Mouse (Mus musculus) 3T3-L1 (cell line): ENCODE data around the gene Rrnad1.
"Not testable (repeated sequence)": the region's sequence is repeated elsewhere in the genome, so short reads cannot be mapped to it uniquely, and the experiment has no call there.

Experiments
- DNase-seq: peaks from one replicate; pipeline ENCODE4 v3.0.0-alpha.2; 2015; ENCODE audit warnings: low read depth, low spot score

Gene Rrnad1

GRCm38 (mm10) chr3:87918551-87918950, 12.0 kb downstream of the Rrnad1 start:
- DNase-seq = no peak

DNA sequence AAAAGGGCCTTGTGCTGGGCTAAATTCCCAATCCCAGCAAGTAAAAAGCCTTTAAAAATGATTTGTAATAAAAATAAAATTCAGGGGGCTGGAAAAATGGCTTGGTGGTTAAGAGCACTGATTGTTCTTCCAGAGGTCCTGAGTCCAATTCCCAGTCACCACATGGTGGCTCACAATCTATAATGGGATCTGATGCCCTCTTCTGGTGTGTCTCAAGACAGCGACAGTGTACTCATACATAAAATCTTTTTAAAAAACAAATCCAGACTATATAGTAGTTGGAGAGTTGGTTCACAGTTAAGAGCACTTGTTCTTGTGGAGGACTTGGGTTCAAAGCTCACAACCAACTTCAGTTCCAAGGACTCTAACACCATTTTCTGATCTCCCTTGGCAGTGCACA, 13.5 kb downstream of the Rrnad1 start:
- peak; percentile 59 for DNase-seq

DNA sequence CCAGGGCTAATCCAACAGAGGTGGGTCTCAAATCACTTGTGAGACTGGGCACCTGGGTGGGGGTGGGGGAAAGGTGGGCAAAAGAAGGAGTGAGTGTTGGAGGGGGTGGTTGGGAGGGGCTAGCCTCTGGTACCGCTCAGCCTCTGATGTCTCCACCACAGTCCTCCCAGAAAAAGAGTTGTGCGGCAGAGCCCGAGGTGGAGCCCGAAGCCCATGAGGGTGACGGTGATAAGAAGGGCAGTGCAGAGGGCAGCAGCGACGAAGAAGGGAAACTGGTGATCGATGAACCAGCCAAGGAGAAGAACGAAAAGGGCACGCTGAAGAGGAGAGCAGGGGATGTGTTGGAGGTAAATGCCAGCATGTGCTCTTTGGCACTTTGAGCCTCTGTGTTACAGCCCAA, 16.6 kb downstream of the Rrnad1 start:
- DNase-seq = no peak

DNA sequence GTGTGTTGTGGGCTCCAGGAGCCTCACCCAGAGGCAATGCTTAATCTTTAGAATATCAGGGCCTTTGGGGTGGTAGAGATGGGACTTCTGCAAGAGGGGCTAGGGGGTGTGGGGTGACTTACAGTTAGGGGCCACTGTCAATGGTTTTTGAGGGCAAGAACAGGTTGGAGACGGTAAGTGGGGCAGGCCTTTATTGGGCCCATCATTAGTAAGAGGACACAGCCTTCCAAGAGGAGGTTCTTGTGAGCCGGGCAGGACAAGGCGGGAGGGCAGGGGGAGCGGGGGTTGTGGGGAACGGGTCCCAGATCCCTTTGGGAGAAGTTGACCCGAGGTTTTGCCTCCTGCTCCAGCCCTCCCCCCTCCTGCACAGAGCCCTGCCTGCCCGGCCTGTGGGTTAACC, 17.0 kb downstream of the Rrnad1 start:
- no peak for DNase-seq

GRCm38 (mm10) chr3:87910573-87911141, 19.9 kb downstream of the Rrnad1 start:
- DNase-seq = peak; percentile 99

DNA sequence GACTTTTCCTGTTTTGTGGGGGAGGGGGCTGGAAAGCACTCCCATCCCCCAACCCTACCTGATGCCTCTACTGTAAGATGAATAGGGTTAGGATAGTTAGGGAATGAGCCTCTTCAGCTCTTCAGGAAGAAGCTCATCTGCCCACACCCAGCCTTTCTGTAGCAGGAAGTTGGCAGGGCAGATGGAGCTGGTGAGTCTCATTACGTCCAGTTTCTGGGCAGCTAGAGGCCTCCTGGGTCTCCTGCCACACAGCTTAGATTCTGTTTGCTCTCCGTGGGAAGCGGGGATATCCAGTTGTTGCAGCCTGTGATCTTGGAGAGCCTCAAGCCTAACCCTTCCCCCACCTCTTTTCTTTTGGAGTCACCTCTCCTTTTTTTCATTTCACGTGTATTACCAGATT, 20.6 kb downstream of the Rrnad1 start:
- peak; percentile 85 for DNase-seq

- peak; percentile 66 for DNase-seq
These were observed 21.1 kb downstream of the Rrnad1 start for GRCm38 (mm10) chr3:87909381-87909780.

DNA sequence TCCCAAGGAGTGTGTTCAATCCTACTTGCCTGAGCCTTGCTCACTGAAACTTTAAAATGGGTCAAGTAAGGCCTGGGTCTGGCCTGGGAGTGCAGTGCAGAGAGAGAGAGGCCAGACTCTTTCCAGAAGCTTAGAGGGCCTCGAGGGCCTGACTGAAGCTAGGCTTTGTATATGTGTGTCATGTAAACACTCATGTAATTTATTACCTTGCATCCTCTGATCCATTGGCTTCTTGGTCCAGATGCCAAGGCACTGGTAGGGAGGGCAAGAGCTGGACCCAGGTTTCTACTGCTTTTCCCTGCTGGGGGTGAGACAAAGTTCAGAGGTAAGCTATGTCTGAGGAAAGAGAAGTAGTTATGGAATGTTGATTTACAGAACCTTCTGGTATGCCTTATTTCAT, 22.6 kb downstream of the Rrnad1 start:
- peak; percentile 56 for DNase-seq

DNA sequence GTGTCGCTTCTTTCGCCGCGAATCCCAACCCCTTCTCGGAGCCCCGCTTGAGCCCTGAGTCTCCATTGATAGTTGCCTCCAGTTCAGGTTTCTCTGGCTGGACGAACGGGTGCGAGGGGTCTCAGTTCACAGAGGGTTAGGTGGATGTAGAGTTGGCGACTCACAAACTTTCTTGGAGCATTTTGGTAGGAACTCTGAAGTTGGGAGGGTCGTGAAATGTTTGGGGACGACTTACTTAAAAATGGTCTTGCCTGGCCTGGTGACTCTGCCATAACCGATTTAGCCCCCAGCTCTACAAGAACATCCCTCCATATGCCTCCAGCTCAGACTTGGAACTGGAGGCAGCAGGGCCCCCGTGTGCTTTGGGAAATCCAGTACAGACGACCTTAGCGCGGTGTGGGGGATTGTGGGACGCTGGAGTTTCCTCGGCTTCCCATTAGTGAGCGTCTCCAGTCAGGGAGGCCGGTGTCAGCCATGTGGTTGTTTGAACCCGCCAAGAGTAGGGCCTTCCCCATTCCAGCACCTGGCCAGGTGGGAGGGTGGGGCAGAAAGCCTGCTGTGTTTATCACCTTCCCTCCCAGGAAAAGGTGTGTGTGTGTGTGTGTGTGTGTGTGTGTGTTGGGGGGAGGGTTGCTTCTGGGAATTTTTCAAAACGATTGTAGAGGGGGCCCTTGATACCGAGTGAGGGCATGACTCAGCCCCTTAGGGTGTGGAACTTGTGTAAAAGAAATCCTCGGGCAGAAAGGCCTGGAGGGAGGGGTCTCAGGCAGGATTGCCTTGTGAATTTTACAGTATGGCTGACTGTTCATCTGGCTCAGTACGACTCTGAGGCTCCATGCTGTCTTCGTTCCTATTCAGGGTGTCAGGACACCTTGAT, 23.3 kb downstream of the Rrnad1 start:
- peak; percentile 62 for DNase-seq

DNA sequence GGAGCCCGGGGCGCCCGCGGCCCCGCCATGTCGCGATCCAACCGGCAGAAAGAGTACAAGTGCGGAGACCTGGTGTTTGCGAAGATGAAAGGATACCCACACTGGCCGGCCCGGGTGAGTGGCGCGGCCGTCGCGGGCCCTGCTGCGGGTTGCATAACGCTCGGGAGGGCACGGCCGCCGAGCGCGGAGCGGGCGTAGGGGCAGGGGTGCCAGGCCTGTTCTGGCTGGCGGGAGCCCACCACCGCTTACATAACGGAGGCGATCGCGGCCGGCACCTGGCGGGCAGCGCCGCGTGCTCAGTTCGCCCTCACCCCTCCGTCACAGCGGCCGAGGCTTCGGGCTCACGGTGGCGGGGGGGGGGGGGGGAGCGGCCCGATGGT, 23.9 kb downstream of the Rrnad1 start:
- DNase-seq = peak; percentile 25

DNA sequence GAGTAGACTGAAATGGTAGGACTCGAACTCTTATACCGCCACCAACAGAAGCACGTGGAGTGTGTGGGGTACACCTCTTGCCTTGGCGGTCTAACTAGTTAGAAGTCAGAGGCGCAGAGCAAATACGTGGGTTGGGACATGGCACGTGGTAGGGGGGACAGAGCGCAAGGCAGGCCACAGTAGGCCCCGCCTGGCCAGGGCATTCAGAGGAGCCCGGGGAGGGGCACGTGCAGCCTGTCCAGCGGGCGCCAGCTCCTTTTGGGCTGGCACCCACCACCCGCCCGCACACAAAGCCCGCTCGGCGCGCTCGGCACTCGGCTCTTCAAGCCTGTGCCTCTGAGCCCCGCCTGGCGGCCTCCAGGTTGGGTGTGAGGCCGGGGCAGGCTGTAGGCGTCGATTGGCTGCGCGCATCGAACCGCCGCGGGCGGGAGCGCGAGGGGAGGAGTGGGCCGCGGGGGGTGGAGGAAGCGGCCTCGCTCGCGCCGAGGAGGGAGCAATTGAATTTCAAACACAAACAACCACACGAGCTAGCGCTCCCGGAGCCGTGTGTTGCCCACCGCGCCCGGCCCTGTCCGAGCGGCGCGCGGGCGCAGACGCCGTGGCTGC, 24.5 kb downstream of the Rrnad1 start, which contains the start of gene Hdgf:
Gene Hdgf, plus strand, starts transcription at position 442 of the 606 bp plus-strand sequence.
- DNase-seq = peak; percentile 93

DNA sequence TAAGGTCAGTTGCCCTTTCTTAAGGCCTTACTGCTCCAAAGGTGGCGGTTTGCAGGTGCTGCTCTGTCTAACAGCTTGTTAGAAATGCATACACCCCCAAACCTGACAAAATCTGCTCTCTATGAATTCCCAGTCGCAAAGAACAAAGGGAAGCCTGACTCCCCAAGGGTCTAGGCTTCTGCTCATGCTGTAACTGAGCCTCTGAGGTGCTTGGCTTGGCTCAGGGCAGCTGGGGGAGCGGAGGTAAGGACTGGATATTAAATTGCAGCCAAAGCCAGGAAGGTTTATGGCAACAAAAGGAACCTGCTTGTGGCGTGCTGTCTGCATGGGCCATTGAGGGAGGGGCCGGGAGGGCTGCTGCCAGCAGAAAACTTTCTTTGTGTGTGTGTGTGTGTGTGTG, 26.7 kb downstream of the Rrnad1 start:
- no peak for DNase-seq

GRCm38 (mm10) chr3:87901959-87902358, 28.6 kb downstream of the Rrnad1 start:
- not testable (repeated sequence) for DNase-seq

DNA sequence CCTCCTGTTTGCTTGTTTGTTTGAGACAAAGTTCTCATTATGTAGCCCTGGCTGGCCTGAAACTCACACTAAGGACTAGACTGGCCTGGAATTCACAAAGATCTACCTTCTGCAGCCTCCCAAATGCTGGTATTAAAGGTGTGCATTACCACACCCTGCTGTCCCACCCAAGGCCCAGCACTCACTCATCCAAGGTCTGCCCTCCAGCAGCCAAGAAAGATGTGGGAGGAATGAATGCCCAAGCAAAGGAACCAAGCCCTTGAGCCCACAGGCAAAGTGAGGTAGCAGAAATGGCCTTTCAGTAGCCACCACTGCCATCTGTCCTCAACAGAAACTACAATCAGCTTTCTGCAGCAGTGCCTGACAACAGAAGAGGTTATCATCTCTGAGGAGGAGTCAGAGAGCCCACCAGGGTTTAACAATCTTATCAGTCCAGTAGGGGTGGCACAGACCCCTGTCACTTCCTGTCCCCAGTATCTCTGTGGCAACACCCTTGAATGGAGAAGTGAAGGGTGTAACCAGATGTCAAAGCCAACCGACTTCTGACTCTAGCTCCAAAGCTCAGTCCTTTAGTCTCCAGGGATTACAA, 29.4 kb downstream of the Rrnad1 start:
- no peak for DNase-seq

DNA sequence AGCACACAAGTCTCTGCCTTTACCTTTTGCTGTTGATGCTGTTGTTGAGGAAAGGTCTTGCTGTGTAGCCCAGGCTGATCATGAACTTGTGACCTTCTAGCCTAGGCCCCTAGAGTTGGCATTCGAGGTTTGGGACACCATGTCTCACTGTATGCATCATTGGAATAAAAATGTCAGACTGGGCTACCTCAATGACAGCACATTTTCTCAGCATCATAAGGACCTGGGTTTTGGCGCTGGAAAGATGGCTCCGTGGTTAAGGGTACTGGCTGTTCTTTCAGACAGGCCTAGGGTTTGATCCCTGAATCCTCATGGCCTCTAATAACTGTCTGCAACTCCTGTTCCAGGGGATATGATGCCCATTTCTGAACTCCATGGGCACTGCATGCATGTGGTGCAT, 30.7 kb downstream of the Rrnad1 start:
- DNase-seq = no peak

- DNase-seq = no peak
These were observed 31.3 kb downstream of the Rrnad1 start for GRCm38 (mm10) chr3:87899266-87899665.

- DNase-seq = no peak
These were observed 37.1 kb downstream of the Rrnad1 start for GRCm38 (mm10) chr3:87893367-87893905.

GRCm38 (mm10) chr3:87891481-87891880, 39.0 kb downstream of the Rrnad1 start:
- no peak for DNase-seq

DNA sequence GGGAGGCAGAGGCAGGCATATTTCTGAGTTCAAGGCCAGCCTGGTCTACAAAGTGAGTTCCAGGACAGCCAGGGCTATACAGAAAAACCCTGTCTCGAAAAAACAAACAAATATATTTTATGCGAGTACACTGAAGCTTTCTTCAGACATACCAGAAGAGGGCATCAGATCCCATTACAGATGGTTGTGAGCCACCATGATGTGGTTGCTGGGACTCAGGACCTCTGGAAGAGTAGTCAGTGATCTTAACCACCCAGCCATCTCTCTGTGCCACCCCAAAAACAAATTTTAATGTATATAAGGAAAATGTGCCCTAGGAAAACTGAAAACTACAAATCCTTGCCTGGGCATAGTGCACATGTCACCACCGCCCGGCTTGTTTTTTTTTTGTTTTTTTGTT, 43.1 kb downstream of the Rrnad1 start:
- DNase-seq = peak; percentile 52

DNA sequence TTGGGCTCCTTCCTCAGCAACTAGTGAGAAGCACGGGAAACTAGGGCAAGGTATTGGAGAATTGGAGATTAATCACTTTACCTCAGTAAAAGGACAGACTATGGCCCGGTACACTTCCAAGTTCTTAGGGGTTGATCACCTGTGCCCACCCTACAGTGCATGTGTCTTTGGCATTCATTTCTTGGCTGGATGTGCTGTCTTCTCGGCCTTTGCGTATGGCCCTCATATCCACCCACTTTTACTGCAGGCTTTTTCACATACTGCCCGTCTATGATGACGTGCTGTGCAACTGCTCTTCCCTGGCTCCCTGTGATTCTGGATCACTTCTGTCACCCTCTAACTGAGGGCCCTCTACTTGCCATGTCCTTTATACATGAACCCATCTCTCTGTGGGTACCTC, 44.1 kb downstream of the Rrnad1 start:
- no peak for DNase-seq

- no peak for DNase-seq
These were observed 44.5 kb downstream of the Rrnad1 start for GRCm38 (mm10) chr3:87886004-87886365.
